Mouse (Mus musculus) heart, embryonic 11.5 days (tissue): ENCODE measurements around the gene Arhgap36. TPM values are rescaled to one million over a fixed set of nuclear protein-coding genes. Genes with fewer than 3 reads are reported as not detected.

Source experiments
- ATAC-seq: fragments of 200-750 bp; cut with Nextera tagmentation; replicated peaks from 2 replicates; pipeline ENCODE4 v1.8.0; 2017; ENCODE audit warnings: moderate library complexity; ENCODE audit not compliant: insufficient number of reproducible peaks, low FRiP score, low TSS enrichment
- H3K27ac ChIP-seq: fragments of 300-500 bp; sonication (generic); 2 replicates; pipeline ENCODE4 v1.5.1; 2014; ENCODE audit warnings: mild to moderate bottlenecking, low read depth, low read length
- H3K27me3 ChIP-seq: fragments of 300-500 bp; sonication (generic); 2 replicates; pipeline ENCODE4 v1.6.1; 2014; ENCODE audit warnings: mild to moderate bottlenecking, low read length, mixed read lengths; ENCODE audit not compliant: control insufficient read depth, insufficient read depth
- H3K36me3 ChIP-seq: fragments of 300-500 bp; sonication (generic); 2 replicates; pipeline ENCODE4 v1.6.1; 2014; ENCODE audit warnings: mild to moderate bottlenecking, low read length, moderate library complexity, mixed read lengths; ENCODE audit not compliant: control insufficient read depth, insufficient read depth
- H3K4me1 ChIP-seq: fragments of 300-500 bp; sonication (generic); 2 replicates; pipeline ENCODE4 v1.6.1; 2014; ENCODE audit warnings: low read length; ENCODE audit not compliant: control insufficient read depth, insufficient read depth
- H3K4me2 ChIP-seq: fragments of 300-500 bp; sonication (generic); 2 replicates; pipeline ENCODE4 v1.6.1; 2014; ENCODE audit warnings: mild to moderate bottlenecking, moderate library complexity
- H3K4me3 ChIP-seq: fragments of 300-500 bp; sonication (generic); 2 replicates; pipeline ENCODE4 v1.5.1; 2014; ENCODE audit warnings: low read depth, low read length
- H3K9ac ChIP-seq: fragments of 300-500 bp; sonication (generic); 2 replicates; pipeline ENCODE4 v1.6.1; 2014; ENCODE audit warnings: mild to moderate bottlenecking, low read depth, low read length, moderate library complexity
- H3K9me3 ChIP-seq: fragments of 300-500 bp; sonication (generic); replicated peaks from 2 replicates; pipeline ENCODE4 v1.6.1; 2016; ENCODE audit warnings: low read length; ENCODE audit not compliant: control insufficient read depth
- WGBS: fragments of 180-500 bp; shearing (Covaris S2); extraction: QIAGEN DNeasy Blood & Tissue Kit; methylation state at CpG from one replicate; pipeline ENCODE4 v1.1.7; 2014; ENCODE audit not compliant: insufficient replicate concordance; 5-methylcytosine and 5-hydroxymethylcytosine counted together
- polyA plus RNA-seq: library from polyadenylated mRNA; unstranded; fragments of >200 nt; fragmentation: Nextera tagmentation; extraction: Ambion mirVana; gene quantifications from 2 replicates; pipeline ENCODE4 v1.2.1, GENCODE M21; 2014

Arhgap36 gene
- 1.3 and 2.2 TPM in 2 replicates for polyA plus RNA-seq

DNA sequence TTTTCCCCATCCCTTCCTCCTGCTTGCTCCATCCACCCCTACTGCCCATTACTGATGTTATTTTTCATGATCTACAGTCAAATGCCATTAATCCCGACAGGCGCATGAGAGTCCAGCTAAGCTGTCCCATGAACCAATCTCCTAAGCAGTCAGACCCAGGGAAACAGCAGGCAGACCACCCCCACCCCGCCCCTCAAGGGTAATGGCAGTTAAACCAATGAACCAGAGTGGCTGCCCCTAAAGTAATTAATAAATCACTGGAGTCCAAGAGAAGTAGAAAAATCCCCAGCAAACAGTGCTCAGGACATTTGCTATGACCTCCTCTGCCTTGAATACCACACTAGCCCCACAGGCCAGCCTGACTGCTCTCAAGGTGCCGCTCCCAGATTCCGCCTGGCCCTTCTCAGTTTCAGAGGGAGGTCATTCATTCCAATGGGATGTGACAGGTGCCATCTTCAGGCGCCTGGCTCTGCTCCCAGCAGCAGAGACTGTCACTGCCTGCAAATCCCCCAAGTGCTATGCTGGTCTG, at the start of gene Arhgap36:
TSS of gene Arhgap36 (plus strand) at position 504 of the 529 bp plus-strand sequence.
- Histone ChIP-seq H3K4me1 (no peaks in the 10 kb centered on the region), H3K9me3 (no peaks in the 10 kb centered on the region), H3K4me2 (no peak within 1 kb of the TSS), H3K36me3 (no peaks in the 10 kb centered on the region), H3K9ac (no peak within 1 kb of the TSS), H3K4me3 (no peak within 1 kb of the TSS), H3K27me3 (no peaks in the 10 kb centered on the region), H3K27ac (no peak within 1 kb of the TSS)
- WGBS: 51% methylated on average over 6 of the region's 6 CpGs
- no peak for ATAC-seq

DNA sequence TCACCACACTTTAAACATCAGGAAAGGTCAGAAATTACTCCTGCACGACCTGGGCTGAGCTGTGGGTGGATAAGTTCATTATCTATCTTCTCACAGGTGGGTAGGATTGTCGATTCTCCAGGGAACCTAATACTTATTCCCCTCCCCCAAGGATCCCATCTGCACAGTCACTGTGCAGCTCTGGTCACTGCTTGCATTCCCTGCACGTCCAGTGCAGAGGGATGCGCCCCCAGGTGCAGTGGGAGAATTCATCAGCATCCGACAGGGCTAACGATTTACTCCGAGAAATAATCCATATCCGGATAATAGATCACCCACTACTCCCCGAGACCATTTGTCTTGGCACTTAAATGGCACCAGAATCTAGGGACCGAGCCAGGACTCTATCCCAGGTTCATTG, 6.0 kb upstream of the Arhgap36 start:
- no peak overlapping the region for H3K4me3 ChIP-seq
- no peak for ATAC-seq
- no peaks in the 10 kb centered on the region for H3K4me1 ChIP-seq
- whole genome bisulfite sequencing: 65% methylated on average over 10 of the region's 10 CpGs
- H3K4me2 ChIP-seq: no peak overlapping the region
- no peaks in the 10 kb centered on the region for H3K9me3 ChIP-seq
- H3K27ac ChIP-seq: no peak overlapping the region
- H3K27me3 ChIP-seq: no peaks in the 10 kb centered on the region
- H3K9ac ChIP-seq: no peak overlapping the region
- no peaks in the 10 kb centered on the region for H3K36me3 ChIP-seq

DNA sequence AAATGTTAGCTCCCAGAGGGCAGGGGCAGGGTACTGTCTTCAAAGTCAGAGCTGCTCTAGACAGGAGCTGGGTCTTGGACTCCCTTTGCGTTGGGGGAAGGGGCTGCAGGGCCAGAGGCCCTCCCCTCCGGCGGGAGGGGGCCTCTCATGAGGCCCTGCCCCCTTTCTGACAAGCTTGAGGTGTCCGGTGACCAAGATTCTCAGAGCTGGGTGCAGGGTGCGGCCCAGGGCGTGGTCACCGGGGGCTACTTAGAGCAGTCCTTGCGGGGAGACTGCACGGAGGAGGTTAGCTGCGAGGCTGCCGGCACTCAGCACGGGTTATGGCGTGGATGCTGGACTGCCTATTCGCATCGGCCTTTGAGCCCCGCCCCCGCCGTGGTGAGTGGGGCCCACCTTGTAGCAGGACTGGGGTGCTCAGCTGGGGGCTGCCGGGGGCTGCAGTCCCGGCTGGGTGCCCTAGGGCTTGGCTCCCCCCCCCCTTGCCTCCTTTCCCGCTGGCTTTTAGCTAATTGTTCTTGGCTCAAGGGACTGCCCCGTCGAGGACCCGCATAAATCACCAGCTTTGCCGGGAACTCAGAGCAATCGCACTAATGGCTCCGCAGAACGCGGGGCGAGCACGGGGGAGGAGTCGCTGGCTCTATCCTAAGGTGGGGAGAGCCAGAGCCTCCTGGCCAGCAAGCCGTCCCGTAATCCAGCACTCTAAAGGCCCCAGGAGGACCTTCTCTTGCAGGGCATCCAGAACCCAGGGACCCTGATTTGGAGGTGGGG, 6.7 kb downstream of the Arhgap36 start:
- no peak overlapping the region for H3K27ac ChIP-seq
- peaks cover 8% of the 10 kb centered on the region for H3K27me3 ChIP-seq
- H3K4me2 ChIP-seq: peak overlapping the region; percentile 65
- no peak overlapping the region for H3K9ac ChIP-seq
- 27% methylated on average over 28 of the region's 34 CpGs for WGBS
- H3K9me3 ChIP-seq: no peaks in the 10 kb centered on the region
- H3K4me1 ChIP-seq: no peaks in the 10 kb centered on the region
- peak overlapping the region; percentile 36 for H3K4me3 ChIP-seq
- H3K36me3 ChIP-seq: no peaks in the 10 kb centered on the region
- 0 out of 2 replicates have a peak, but pooled peaks have one; percentile 14 for ATAC-seq

DNA sequence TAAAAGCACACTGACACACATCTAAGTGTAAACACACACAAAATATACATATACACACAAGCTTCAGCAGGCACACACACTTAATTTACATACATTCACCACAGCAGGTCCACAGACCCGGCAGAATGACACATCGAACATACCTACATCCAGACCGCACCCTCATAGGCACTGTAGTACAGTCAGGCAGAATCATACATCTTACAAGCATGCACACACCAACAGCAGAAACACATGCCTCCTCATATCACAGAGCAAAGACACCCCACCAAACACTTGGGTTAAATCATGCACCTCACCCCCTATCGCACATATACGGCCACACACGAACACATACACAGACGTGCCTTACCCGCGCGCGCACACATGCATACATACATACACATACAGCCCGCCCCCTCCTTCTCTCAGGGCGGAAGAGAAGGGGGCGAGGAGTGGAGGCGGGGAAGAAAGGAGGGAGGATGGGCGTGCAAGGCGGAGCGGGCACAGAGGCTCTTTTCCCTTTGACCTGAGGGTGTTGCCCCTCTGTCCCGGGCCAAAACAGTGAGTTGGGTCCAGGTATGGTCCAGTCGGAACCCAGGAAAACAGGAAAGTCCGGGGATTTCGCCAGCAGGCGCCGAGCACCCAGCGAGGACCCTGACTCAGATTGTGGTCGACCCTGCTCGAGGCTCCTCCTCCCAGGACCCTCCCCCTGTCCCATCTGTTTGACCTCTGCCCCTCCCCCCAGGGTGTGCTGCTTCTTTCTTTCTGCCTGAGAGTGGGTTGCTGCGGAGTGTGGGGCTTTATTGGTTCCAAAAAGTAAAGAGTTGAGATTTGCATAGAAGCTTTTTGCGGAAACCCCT, 16.4 kb downstream of the Arhgap36 start:
- WGBS: 20% methylated on average over 29 of the region's 29 CpGs
- Histone ChIP-seq H3K36me3 (no peaks in the 10 kb centered on the region), H3K27ac (no peak overlapping the region), H3K9ac (no peak overlapping the region), H3K9me3 (no peaks in the 10 kb centered on the region), H3K4me2 (peak overlapping the region; percentile 66), H3K4me3 (peak overlapping the region; percentile 36), H3K27me3 (peaks cover 7% of the 10 kb centered on the region), H3K4me1 (no peaks in the 10 kb centered on the region)
- no peak for ATAC-seq

DNA sequence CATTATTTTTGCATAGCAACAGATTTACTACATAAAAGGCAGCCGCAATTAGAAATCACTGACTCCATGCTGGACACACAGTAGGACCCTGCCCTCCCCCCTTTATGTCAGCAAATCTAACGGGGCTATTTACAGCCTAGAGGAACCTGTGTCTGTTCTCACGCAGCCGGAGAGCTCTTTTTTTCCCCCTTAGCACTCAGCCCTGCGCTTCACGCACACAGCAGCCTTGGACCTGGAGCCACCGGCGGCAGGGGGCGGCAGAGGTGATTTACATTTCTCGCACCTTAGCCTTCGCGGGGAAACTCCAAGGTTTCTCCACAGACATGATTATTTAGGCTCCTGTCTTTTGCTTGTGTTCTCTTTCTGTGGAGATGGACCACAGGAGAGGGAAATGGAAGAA, 17.1 kb downstream of the Arhgap36 start:
- H3K4me2 ChIP-seq: peak overlapping the region; percentile 66
- no peak for ATAC-seq
- no peak overlapping the region for H3K9ac ChIP-seq
- WGBS: 13% methylated on average over 12 of the region's 12 CpGs
- H3K27me3 ChIP-seq: peaks cover 12% of the 10 kb centered on the region; the same call in 1 of the 2 replicates
- no peak overlapping the region for H3K27ac ChIP-seq
- H3K9me3 ChIP-seq: no peaks in the 10 kb centered on the region
- peak overlapping the region; percentile 36 for H3K4me3 ChIP-seq
- no peaks in the 10 kb centered on the region for H3K4me1 ChIP-seq
- no peaks in the 10 kb centered on the region for H3K36me3 ChIP-seq

DNA sequence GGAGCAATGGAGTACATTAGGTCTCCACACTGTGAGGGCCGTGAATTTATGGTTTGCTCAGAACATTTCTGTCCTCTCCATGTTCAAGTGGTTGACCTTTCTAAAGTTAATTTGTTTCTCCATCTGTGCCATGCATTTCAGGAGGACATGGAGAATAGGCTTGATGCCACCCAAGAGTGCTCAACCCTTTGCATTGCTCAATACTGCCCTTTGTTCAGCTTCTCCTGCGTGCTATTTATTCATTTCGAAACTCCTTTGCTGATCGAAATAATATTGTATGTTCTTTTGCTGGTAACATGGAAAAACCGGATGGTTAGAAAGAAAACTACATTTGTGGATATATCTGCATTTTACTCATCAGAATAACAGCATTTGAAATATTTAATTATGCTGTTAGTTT, 25.4 kb downstream of the Arhgap36 start:
- Histone ChIP-seq H3K4me3 (no peak overlapping the region), H3K4me2 (no peak overlapping the region), H3K27me3 (peaks cover 15% of the 10 kb centered on the region), H3K9me3 (no peaks in the 10 kb centered on the region), H3K36me3 (no peaks in the 10 kb centered on the region), H3K9ac (no peak overlapping the region), H3K27ac (no peak overlapping the region), H3K4me1 (no peaks in the 10 kb centered on the region)
- ATAC-seq: no peak
- WGBS: 77% methylated on average over 5 of the region's 5 CpGs

DNA sequence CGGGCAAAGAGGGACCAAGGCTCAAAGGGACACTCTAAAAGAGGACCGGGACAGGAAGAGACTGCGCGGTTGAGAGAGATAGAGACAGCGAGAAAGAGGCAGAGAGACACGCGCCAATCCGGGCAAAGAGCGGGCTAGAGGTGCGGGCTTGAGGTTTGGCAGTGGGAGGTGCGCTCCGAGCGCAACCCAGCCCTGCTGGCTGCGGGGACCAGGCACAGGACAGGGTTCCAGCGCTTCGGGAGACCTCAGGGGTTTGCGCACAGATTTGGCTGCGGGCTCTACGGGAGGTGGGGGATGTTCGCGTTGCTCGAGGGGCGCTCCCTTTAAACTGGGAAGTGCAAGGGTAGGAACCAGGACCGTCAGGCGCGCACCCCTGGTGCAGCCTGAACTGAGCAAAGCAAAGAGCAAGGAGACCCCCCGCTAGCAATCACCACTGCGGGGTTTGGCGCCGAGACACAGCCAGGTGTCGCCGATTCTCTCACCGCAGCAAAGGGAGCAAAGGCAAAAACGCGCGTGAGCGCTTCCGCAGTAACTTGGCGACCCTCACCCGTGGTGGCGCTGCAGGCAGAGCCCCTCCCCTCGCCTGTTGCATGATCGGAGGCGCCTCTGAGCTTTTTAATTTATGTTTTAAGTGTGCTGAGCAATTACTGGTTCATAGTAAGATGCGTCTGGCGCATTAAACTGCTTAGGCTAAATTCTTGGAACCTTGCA, 30.1 kb downstream of the Arhgap36 start:
- Histone ChIP-seq H3K4me2 (peak overlapping the region; percentile 68), H3K9ac (no peak overlapping the region), H3K9me3 (no peaks in the 10 kb centered on the region), H3K27me3 (peaks cover 20% of the 10 kb centered on the region), H3K36me3 (no peaks in the 10 kb centered on the region), H3K27ac (no peak overlapping the region), H3K4me3 (peak overlapping the region; percentile 34), H3K4me1 (no peaks in the 10 kb centered on the region)
- 16% methylated on average over 46 of the region's 46 CpGs for WGBS
- no peak; the same call in 1 of the 2 replicates for ATAC-seq
